Mouse (Mus musculus) kidney, embryonic 16.5 days (tissue): ENCODE measurements around the gene Eif1b. TPM values are rescaled to one million over a fixed set of nuclear protein-coding genes. Genes with fewer than 3 reads are reported as not detected.

ENCODE experiments used
- ATAC-seq: fragments of 200-750 bp; cut with Nextera tagmentation; 2 replicates; pipeline ENCODE4 v1.8.0; 2017; ENCODE audit warnings: moderate TSS enrichment; ENCODE audit not compliant: low FRiP score, low TSS enrichment
- H3K27ac ChIP-seq: fragments of 300-500 bp; sonication (generic); 2 replicates; pipeline ENCODE4 v1.5.1; 2014; ENCODE audit warnings: low read length
- H3K27me3 ChIP-seq: fragments of 300-500 bp; sonication (generic); 2 replicates; pipeline ENCODE4 v1.6.1; 2014; ENCODE audit warnings: low read length, control low read depth, mixed read lengths; ENCODE audit not compliant: insufficient read depth
- H3K36me3 ChIP-seq: fragments of 300-500 bp; sonication (generic); 2 replicates; pipeline ENCODE4 v1.6.1; 2014; ENCODE audit warnings: low read length, control low read depth, mixed read lengths; ENCODE audit not compliant: insufficient read depth
- H3K4me1 ChIP-seq: fragments of 300-500 bp; sonication (generic); 2 replicates; pipeline ENCODE4 v1.6.1; 2014; ENCODE audit warnings: low read length, control low read depth, mixed read lengths; ENCODE audit not compliant: insufficient read depth
- H3K4me2 ChIP-seq: fragments of 300-500 bp; sonication (generic); replicated peaks from 2 replicates; pipeline ENCODE4 v1.6.1; 2014; ENCODE audit warnings: low read depth, low read length
- H3K4me3 ChIP-seq: fragments of 300-500 bp; sonication (generic); 2 replicates; pipeline ENCODE4 v1.5.1; 2014; ENCODE audit warnings: mild to moderate bottlenecking, low read length
- H3K9ac ChIP-seq: fragments of 300-500 bp; sonication (generic); replicated peaks from 2 replicates; pipeline ENCODE4 v1.6.1; 2014; ENCODE audit warnings: low read length
- H3K9me3 ChIP-seq: fragments of 300-500 bp; sonication (generic); 2 replicates; pipeline ENCODE4 v1.6.1; 2016; ENCODE audit warnings: low read length, control low read depth
- WGBS: fragments of 180-500 bp; shearing (Covaris S2); extraction: QIAGEN DNeasy Blood & Tissue Kit; methylation state at CpG from one replicate; pipeline ENCODE4 v1.1.7; 2014; 5-methylcytosine and 5-hydroxymethylcytosine counted together
- polyA plus RNA-seq: library from polyadenylated mRNA; unstranded; fragments of >200 nt; fragmentation: Nextera tagmentation; extraction: Ambion mirVana; gene quantifications from 2 replicates; pipeline ENCODE4 v1.2.1, GENCODE M21; 2015

The Eif1b gene
- 146 and 156 TPM in 2 replicates for polyA plus RNA-seq

DNA sequence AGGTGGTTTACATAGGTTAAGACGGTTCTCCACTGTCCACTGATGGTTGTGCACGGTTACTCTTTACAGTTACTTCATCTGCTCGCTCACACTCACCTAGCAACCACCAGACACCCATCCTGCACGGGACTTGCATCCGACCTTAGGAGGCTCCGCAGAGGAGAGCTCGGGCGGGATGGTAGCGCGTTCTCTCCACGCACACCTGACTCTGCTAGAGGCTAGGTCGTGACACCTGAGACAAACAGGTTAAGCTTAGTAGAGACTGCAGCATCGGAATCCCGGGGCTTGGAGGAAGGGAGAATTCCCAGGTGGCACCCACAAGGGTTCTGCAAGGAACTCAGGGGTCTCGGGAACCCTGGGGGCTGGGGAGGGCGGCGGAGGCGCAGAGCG, at the start of gene Eif1b:
TSS of gene Eif1b (plus strand) at position 223 of the 390 bp plus-strand sequence.
- no peaks in the 10 kb centered on the region for H3K9me3 ChIP-seq
- H3K4me1 ChIP-seq: peaks cover 16% of the 10 kb centered on the region; the same call in 1 of the 2 replicates
- H3K4me3 ChIP-seq: peak within 1 kb of the TSS; percentile 100
- peaks cover 22% of the 10 kb centered on the region for H3K36me3 ChIP-seq
- peak within 1 kb of the TSS; percentile 91 for H3K4me2 ChIP-seq
- ATAC-seq: peak; percentile 66
- H3K9ac ChIP-seq: peak within 1 kb of the TSS; percentile 100
- H3K27me3 ChIP-seq: no peaks in the 10 kb centered on the region
- WGBS: 3% methylated on average over 19 of the region's 19 CpGs
- H3K27ac ChIP-seq: peak within 1 kb of the TSS; percentile 93

DNA sequence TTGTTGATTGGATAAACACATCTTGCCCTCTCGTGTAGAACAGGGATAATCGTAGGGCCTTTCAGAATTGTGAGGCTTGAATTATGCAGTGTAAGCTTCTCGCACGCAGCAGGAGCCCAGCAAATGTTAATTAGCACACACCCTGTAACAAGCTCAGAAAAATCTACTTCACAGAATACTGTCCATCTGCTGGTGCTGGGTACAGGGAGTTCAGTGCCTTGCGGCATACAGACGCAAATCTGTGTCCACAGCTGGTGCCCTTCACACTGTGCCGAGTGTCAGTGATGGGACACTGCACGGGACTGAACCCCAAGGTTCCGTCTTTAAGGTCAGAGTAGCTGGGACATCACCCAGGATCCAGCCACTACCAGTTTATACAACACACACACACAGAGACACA, 47.4 kb upstream of the Eif1b start:
- ATAC-seq: no peak
- no peak overlapping the region for H3K4me3 ChIP-seq

DNA sequence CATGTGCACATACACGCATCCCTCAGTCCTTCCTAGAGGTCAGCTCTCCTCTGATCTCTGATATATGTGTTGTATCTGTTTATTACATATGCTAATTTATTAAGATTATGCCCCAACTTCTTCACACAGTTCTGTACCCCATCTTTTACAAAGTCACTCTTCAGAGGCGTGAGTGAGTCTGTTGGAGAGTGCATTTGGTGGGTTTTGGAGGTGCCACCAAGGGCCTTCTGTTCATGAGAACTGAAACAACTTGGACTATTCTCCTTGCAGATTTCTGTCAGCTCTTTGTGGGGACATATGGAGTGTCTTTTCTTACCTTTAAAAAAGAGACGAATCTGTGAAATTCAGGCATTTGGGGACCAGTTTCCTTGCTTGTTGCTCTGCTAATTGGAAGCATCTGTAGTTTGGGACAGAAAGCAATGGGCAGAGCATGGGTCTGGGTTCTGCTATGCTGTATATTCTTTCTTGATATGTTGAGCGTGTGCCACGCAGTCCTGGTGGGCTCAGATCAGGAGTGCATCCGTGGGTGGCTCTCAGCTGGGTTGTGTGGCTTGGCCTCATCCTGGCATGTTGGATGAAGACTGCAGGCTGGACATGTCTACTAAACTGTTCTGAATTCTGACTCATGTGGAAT, 42.2 kb upstream of the Eif1b start:
- H3K27ac ChIP-seq: no peak overlapping the region
- no peaks in the 10 kb centered on the region for H3K9me3 ChIP-seq
- H3K4me3 ChIP-seq: no peak overlapping the region
- no peak for ATAC-seq
- no peak overlapping the region for H3K4me2 ChIP-seq
- H3K36me3 ChIP-seq: no peaks in the 10 kb centered on the region
- no peak overlapping the region for H3K9ac ChIP-seq
- H3K27me3 ChIP-seq: no peaks in the 10 kb centered on the region
- 86% methylated on average over 6 of the region's 6 CpGs for WGBS
- no peaks in the 10 kb centered on the region for H3K4me1 ChIP-seq

More for the DNA sequence above, 47.4 kb upstream of the Eif1b start:
- Histone ChIP-seq H3K9me3 (no peaks in the 10 kb centered on the region), H3K4me2 (no peak overlapping the region), H3K9ac (no peak overlapping the region), H3K4me1 (no peaks in the 10 kb centered on the region), H3K36me3 (no peaks in the 10 kb centered on the region), H3K27me3 (no peaks in the 10 kb centered on the region), H3K27ac (no peak overlapping the region)
- WGBS: 76% methylated on average over 9 of the region's 9 CpGs

DNA sequence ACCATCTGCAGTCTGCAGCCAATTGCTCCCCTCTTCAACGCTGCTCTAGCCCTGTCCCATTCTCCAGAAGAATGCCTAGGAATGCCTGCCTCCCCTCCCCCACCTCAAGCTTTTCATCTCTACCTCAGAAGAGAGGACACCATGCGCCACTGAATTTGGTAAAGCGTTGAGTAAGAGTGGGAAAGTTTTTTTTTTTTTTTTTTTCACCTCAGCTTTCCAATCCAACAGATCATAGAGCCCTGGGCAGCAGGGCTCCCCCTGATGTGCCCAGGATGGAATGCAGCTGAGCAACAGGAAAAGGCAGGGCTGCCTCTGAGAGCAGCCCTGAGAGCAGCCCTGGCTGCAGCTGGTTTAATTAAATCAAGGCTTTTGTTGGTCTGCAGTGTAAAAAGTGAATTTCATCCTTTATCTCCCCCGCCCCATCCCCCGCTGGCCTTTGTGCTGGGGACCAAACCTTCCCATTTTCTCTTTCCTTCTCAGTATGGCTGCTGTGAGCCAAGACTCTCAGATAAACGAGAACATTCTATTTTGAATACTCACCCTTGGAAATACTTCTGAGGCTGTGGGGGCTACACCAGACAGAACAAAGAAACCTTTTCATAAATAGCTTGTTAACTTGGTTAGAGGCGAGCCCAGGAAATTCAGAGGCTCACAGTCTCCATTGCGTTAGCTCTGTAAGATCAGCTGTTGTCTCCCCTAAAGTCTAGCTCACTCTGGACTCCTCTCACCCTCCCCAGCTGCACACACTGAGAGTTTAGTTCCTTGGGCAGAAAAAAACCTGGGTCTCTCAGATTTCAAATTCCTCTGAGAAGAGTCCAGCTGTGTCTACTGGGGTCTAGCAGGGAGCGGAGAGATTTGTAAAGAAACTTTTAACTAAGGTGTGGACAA, 36.0 kb upstream of the Eif1b start:
- Histone ChIP-seq H3K4me2 (no peak overlapping the region), H3K36me3 (no peaks in the 10 kb centered on the region), H3K9me3 (no peaks in the 10 kb centered on the region), H3K4me1 (peaks cover 2% of the 10 kb centered on the region; the same call in 1 of the 2 replicates), H3K27ac (peak overlapping the region; percentile 19; the same call in 1 of the 2 replicates), H3K27me3 (no peaks in the 10 kb centered on the region), H3K4me3 (no peak overlapping the region), H3K9ac (no peak overlapping the region)
- 32% methylated on average over 9 of the region's 9 CpGs for WGBS
- ATAC-seq: no peak

GRCm38 (mm10) chr9:120470431-120470830, 21.6 kb upstream of the Eif1b start:
- Histone ChIP-seq H3K4me2 (no peak overlapping the region), H3K4me1 (no peaks in the 10 kb centered on the region), H3K27me3 (no peaks in the 10 kb centered on the region), H3K27ac (no peak overlapping the region), H3K36me3 (no peaks in the 10 kb centered on the region), H3K9me3 (no peaks in the 10 kb centered on the region), H3K9ac (no peak overlapping the region), H3K4me3 (no peak overlapping the region)
- 100% methylated on average over 1 of the region's 1 CpGs for WGBS
- ATAC-seq: no peak

GRCm38 (mm10) chr9:120481644-120482043, 10.4 kb upstream of the Eif1b start:
- H3K36me3 ChIP-seq: no peaks in the 10 kb centered on the region

GRCm38 (mm10) chr9:120482382-120482781, 9.7 kb upstream of the Eif1b start:
- Histone ChIP-seq H3K9ac (no peak overlapping the region), H3K27ac (no peak overlapping the region), H3K4me2 (no peak overlapping the region), H3K4me1 (peaks cover 8% of the 10 kb centered on the region), H3K27me3 (no peaks in the 10 kb centered on the region), H3K36me3 (no peaks in the 10 kb centered on the region), H3K4me3 (no peak overlapping the region), H3K9me3 (no peaks in the 10 kb centered on the region)
- ATAC-seq: no peak
- 95% methylated on average over 4 of the region's 4 CpGs for WGBS

More at GRCm38 (mm10) chr9:120481644-120482043, 10.4 kb upstream of the Eif1b start:
- no peak overlapping the region for H3K27ac ChIP-seq
- peaks cover 8% of the 10 kb centered on the region for H3K4me1 ChIP-seq
- no peaks in the 10 kb centered on the region for H3K27me3 ChIP-seq
- H3K4me2 ChIP-seq: no peak overlapping the region
- no peaks in the 10 kb centered on the region for H3K9me3 ChIP-seq
- H3K9ac ChIP-seq: no peak overlapping the region
- 80% methylated on average over 3 of the region's 3 CpGs for WGBS
- no peak for ATAC-seq
- no peak overlapping the region for H3K4me3 ChIP-seq

GRCm38 (mm10) chr9:120483101-120483500, 8.9 kb upstream of the Eif1b start:
- no peak for ATAC-seq
- Histone ChIP-seq H3K4me1 (peaks cover 4% of the 10 kb centered on the region), H3K27ac (no peak overlapping the region), H3K9me3 (no peaks in the 10 kb centered on the region), H3K9ac (no peak overlapping the region), H3K27me3 (no peaks in the 10 kb centered on the region), H3K36me3 (no peaks in the 10 kb centered on the region), H3K4me3 (no peak overlapping the region), H3K4me2 (no peak overlapping the region)
- WGBS: 82% methylated on average over 8 of the region's 8 CpGs

- Histone ChIP-seq H3K4me3 (no peak overlapping the region), H3K9me3 (no peaks in the 10 kb centered on the region), H3K4me1 (peaks cover 3% of the 10 kb centered on the region; the same call in 1 of the 2 replicates), H3K4me2 (no peak overlapping the region), H3K27me3 (no peaks in the 10 kb centered on the region), H3K27ac (no peak overlapping the region), H3K9ac (no peak overlapping the region), H3K36me3 (no peaks in the 10 kb centered on the region)
- 76% methylated on average over 8 of the region's 8 CpGs for WGBS
- no peak for ATAC-seq
These were observed 5.0 kb upstream of the Eif1b start for GRCm38 (mm10) chr9:120487076-120487475.

- H3K4me3 ChIP-seq: peak overlapping the region; percentile 100
- H3K9ac ChIP-seq: no peak overlapping the region
- no peaks in the 10 kb centered on the region for H3K9me3 ChIP-seq
- 79% methylated on average over 3 of the region's 3 CpGs for WGBS
- no peak for ATAC-seq
- H3K27me3 ChIP-seq: no peaks in the 10 kb centered on the region
- H3K4me2 ChIP-seq: peak overlapping the region; percentile 91
- H3K4me1 ChIP-seq: peaks cover 16% of the 10 kb centered on the region; the same call in 1 of the 2 replicates
- peaks cover 22% of the 10 kb centered on the region for H3K36me3 ChIP-seq
- no peak overlapping the region for H3K27ac ChIP-seq
These were observed 523 bp upstream of the Eif1b start for GRCm38 (mm10) chr9:120491509-120491908.
